Mouse (Mus musculus): ENCODE results near the gene Tkt. TPM values are rescaled to one million over a fixed set of nuclear protein-coding genes. Genes with fewer than 3 reads are reported as not detected.
A peak's percentile ranks its signal among the peaks of the same experiment; 100 is the strongest.
"Not testable (repeated sequence)": the region's sequence is repeated elsewhere in the genome, so short reads cannot be mapped to it uniquely, and the experiment has no call there.

The Tkt gene
- total RNA-seq, 2 experiments from 2014 or later, result 8.0 to 15.0 TPM

GRCm38 (mm10) chr14:30560803-30561389, 12.7 kb downstream of the Tkt start:
- intact Hi-C loops (cut with DNase I), result no loop called here
- no peak overlapping the region for H3K4me3 ChIP-seq
- no peak overlapping the region for H3K27ac ChIP-seq

GRCm38 (mm10) chr14:30561470-30562187, 13.5 kb downstream of the Tkt start:
- TF ChIP-seq CTCF (IDR thresholded peaks at IDR 0.05), result no peak
- intact Hi-C loops (cut with DNase I), result no loop called here
- DNase-seq, result peak; percentile 50
- H3K4me3 ChIP-seq, result no peak overlapping the region
- H3K27ac ChIP-seq, result no peak overlapping the region

More at GRCm38 (mm10) chr14:30560803-30561389, 12.7 kb downstream of the Tkt start:
- TF ChIP-seq CTCF (IDR thresholded peaks at IDR 0.05), result no peak
- no peak for DNase-seq

- DNase-seq, result no peak
- Histone ChIP-seq H3K4me3 (no peak overlapping the region), H3K27ac (no peak overlapping the region)
- intact Hi-C loops (cut with DNase I), result no loop called here
- TF ChIP-seq CTCF (IDR thresholded peaks at IDR 0.05), result no peak
Observed at GRCm38 (mm10) chr14:30562343-30562742, 14.2 kb downstream of the Tkt start.

- Histone ChIP-seq H3K4me3 (no peak overlapping the region), H3K27ac (peak overlapping the region; percentile 64)
- DNase-seq, result peak; percentile 85
- intact Hi-C loops (cut with DNase I), result no loop called here
- no peak for TF ChIP-seq CTCF (IDR thresholded peaks at IDR 0.05)
Observed at GRCm38 (mm10) chr14:30564451-30564850, 16.3 kb downstream of the Tkt start.

GRCm38 (mm10) chr14:30566317-30566716, 18.2 kb downstream of the Tkt start:
- DNase-seq, result peak; percentile 27
- no peak overlapping the region for H3K4me3 ChIP-seq
- intact Hi-C loops (cut with DNase I), result no loop called here
- no peak for TF ChIP-seq CTCF (IDR thresholded peaks at IDR 0.05)
- H3K27ac ChIP-seq, result no peak overlapping the region

GRCm38 (mm10) chr14:30568016-30568415, 19.9 kb downstream of the Tkt start:
- peak; percentile 21 for DNase-seq
- H3K4me3 ChIP-seq, result no peak overlapping the region
- H3K27ac ChIP-seq, result no peak overlapping the region
- intact Hi-C loops (cut with DNase I), result no loop called here
- TF ChIP-seq CTCF (IDR thresholded peaks at IDR 0.05), result no peak

GRCm38 (mm10) chr14:30570303-30570702, 22.1 kb downstream of the Tkt start:
- Histone ChIP-seq H3K27ac (no peak overlapping the region), H3K4me3 (no peak overlapping the region)
- peak; percentile 41 for DNase-seq
- intact Hi-C loops (cut with DNase I), result loop anchor here (5.0 kb wide), 2 partner anchors 93 to 433 kb away; partner anchors contain the start of gene Dcp1a
- no peak for TF ChIP-seq CTCF (IDR thresholded peaks at IDR 0.05)

DNA sequence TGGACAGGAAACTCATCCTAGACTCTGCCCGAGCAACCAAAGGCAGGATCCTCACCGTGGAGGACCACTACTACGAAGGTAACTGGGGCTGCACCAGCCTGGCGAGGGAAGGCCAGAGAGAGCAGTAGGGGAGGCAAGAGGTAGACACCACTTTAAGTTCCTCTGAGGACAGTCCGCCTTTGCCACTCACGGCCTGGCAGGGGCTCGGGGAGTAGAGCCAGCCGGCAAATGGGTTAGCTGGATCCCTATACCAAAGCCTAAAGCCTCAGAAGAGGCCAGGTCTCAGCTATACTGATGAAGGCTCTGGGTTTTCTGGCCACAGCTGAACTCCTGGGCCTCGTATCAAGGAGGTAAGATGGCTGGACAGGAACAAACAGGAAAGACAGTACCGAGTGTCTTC, 24.1 kb downstream of the Tkt start:
- no peak for TF ChIP-seq CTCF (IDR thresholded peaks at IDR 0.05)
- intact Hi-C loops (cut with DNase I), result loop anchor here (5.0 kb wide), 2 partner anchors 95 to 435 kb away; partner anchors contain the start of gene Dcp1a
- H3K4me3 ChIP-seq, result no peak overlapping the region
- peak; percentile 77 for DNase-seq
- no peak overlapping the region for H3K27ac ChIP-seq

DNA sequence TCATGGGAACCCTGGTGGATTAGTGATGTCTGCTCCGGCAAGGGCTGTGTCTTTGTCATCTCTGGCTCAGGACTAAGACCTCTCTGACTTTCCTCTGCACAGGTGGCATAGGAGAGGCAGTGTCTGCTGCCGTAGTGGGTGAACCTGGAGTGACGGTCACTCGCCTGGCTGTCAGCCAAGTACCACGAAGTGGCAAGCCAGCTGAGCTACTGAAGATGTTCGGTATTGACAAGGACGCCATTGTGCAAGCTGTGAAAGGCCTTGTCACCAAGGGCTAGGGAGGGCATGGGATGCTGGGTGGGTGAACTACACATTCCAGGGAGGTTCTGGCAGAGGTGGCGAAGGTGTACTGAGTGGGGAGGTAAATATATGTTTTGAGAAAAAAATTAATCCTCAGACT, 25.1 kb downstream of the Tkt start:
- Histone ChIP-seq H3K27ac (no peak overlapping the region), H3K4me3 (no peak overlapping the region)
- peak; percentile 27 for DNase-seq
- intact Hi-C loops (cut with DNase I), result loop anchor here (5.0 kb wide), 2 partner anchors 96 to 436 kb away; partner anchors contain the start of gene Dcp1a
- no peak for TF ChIP-seq CTCF (IDR thresholded peaks at IDR 0.05)

DNA sequence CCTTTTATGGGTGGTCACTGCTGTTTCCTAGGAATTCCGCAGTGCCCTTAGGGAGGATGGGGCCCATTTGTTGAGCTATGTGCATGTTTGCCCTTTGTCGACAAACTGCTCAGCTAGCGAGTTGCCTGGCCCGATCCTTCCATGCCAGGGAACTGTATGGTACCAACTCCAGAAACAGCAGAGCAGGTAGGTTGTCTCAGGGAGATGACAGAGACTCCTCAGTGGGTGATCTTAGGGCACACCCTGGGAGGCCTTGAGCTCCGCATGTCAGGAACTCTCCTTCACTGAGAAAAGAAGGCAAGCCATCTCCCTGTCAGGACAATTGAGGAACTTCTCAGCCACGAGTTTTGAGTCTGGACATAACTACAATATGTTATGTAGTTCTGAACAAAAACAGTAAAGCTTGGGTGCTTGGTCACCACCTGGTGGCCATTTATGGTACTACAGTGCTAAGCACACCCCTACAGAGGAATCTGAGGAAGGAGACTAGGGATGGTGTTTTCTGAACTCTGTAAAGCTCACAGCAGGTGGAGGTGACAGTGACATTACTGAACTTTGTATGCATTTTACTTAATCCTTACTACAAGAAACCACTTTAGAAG, 25.9 kb downstream of the Tkt start:
- peak; percentile 98 for TF ChIP-seq CTCF (IDR thresholded peaks at IDR 0.05)
- 0 out of 2 replicates have a peak overlapping the region, but pooled peaks have one; percentile 20 for H3K27ac ChIP-seq
- intact Hi-C loops (cut with DNase I), result loop anchor here (5.0 kb wide), 2 partner anchors 97 to 437 kb away; partner anchors contain the start of gene Dcp1a
- H3K4me3 ChIP-seq, result no peak overlapping the region
- peak; percentile 75 for DNase-seq

- intact Hi-C loops (cut with DNase I), result no loop called here
- TF ChIP-seq CTCF (IDR thresholded peaks at IDR 0.05), result no peak
- DNase-seq, result peak; percentile 14
- Histone ChIP-seq H3K4me3 (no peak overlapping the region), H3K27ac (no peak overlapping the region)
Observed at GRCm38 (mm10) chr14:30575791-30576190, 27.6 kb downstream of the Tkt start.

- no peak for TF ChIP-seq CTCF (IDR thresholded peaks at IDR 0.05)
- H3K4me3 ChIP-seq, result no peak overlapping the region
- DNase-seq, result peak; percentile 9
- H3K27ac ChIP-seq, result no peak overlapping the region
- intact Hi-C loops (cut with DNase I), result no loop called here
Observed at GRCm38 (mm10) chr14:30576260-30576659, 28.1 kb downstream of the Tkt start.

GRCm38 (mm10) chr14:30577303-30578062, 29.3 kb downstream of the Tkt start:
- H3K27ac ChIP-seq; H3K4me3 ChIP-seq; intact Hi-C loops (cut with DNase I): not testable (repeated sequence)
- peak; percentile 8 for DNase-seq
